Mouse (Mus musculus) adrenal gland, postnatal 14 days (tissue): ENCODE data around the gene Rpl13a. TPM values are rescaled to one million over a fixed set of nuclear protein-coding genes. Genes with fewer than 3 reads are reported as not detected.

Experiments
- DNase-seq: peaks from one replicate; pipeline ENCODE4 v3.0.0; 2021; ENCODE audit warnings: mixed read lengths
- microRNA-seq, 2 experiments: library from miRNA; unstranded; fragments of <30 nt; microRNA quantifications; one replicate each; pipeline ENCODE4 v1.2.0; 2021
- total RNA-seq: library from RNA; stranded (reverse); gene quantifications from 2 replicates; pipeline ENCODE4 v1.2.3, GENCODE M21; 2021

Gene Rpl13a
- total RNA-seq, 1 experiment from 2014 or later: 1,693 TPM

DNA sequence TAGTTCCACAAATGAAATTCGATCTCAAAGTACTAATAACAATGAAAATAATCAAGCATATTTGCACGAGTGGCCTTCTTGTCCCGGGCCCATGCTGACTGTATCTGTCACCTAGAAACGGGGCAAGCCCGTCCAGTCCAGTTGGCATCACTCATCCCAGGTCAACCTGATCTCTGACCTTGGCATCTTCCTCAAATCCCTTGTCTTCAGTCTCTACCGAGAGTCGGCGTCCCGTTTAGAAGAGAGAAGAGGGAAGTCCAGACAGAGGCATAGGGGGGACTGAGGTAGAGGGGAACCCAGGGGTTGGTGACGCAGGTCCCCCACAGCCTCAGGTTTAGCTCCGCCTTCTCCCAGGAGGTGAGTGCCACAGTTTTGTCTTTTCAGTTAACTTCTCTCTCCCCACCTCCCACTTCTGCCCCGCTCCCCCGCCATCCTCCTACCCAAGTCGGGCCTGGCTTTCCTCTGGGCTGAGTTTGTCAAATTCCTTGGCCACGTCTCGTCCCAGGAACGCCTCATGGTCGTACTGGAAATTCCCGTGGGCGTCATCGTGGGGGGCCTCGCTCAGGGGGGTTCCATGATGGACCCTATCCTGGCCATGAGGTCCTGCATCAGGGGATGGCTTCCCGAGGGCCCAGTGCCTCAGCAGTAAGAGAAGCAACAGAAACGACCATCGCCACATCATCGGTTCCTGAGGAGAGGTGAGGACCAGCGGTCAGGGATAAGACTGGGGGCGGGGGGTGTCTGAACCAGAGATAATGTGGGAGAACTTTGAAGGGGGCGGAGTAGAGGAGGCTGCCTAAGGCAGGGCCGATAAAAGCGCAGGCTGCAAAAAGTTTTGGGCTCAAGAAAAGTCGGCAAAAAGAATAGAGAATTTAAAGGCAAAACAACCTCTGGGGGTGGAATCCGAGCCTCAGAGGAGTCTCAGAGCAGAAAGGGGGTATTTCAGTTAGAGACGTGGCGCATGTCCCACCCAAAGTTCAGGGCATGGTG is 37.3 kb downstream of the Rpl13a start:
- peak; percentile 26 for DNase-seq

DNA sequence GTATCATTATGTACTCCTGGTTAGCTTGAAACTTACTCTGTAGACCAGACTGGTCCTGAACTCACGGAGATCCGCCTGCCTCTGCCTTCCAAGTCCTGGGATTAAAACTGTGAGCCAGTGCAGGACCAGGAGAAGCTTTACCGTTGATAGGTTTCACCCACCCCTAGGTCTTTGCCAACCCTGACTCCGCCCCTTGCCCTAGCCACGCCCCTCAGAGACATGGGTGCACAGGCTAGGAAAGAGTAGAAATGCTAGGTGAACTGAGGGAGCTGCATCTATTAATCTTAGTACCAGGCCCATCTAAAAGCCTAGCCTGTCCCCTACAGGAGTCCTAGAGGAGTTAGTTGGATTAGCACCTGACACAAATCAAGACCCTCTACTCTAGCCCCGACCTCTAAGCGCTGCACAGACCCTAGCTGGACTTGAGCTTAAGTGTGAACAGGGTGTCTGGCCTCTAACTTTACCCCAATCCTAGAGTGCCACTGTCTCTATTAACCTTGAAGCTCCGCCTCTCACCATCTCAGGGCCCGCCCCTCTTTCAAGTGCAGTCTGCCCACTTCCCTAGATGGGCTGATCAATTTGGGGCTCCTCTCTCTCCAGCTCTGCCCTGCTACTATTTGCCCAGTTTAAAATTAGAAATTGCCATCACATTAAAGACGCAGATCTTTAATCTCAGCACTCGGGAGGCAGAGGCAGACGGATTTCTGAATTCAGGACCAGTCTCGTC is 38.1 kb downstream of the Rpl13a start:
- peak; percentile 36 for DNase-seq

DNA sequence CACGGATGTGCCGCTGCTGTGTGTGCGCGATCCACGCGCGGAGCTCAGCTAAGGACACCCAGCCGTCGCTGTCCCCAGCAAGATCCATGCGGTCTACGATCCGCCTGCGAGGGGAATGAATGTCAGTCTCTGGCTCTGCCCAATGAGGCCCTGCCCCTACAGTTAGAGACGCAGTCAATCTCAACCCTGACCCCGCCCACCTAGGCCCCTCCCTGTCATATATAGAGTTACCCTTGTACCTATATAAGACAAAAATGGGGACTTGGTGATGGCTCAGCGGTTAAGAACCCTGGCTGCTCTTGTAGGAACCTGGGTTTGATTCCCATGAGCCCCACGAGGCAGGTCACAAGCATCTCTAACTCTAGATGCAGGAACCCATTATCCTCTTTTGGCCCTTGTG is 40.0 kb downstream of the Rpl13a start:
- DNase-seq: peak; percentile 1

DNA sequence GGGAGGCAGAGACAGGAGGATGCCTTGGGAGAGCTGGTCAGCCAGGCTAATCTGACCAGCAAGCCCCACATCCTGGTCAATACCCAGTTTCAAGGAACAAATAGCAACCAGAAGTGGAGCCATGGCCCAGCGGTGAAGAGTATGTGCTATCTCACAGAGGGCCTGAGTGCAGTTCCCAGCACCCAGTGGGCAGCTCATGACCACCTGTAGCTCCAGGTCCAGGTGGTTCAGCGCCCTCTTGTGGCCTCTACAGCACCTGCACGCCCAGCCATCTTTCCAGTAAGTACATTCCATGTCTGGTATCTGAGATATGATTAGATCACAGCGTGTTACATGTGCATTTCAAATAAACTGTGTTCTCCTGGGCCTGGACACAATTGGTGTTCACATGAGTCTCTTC is 42.5 kb downstream of the Rpl13a start:
- peak; percentile 2 for DNase-seq

DNA sequence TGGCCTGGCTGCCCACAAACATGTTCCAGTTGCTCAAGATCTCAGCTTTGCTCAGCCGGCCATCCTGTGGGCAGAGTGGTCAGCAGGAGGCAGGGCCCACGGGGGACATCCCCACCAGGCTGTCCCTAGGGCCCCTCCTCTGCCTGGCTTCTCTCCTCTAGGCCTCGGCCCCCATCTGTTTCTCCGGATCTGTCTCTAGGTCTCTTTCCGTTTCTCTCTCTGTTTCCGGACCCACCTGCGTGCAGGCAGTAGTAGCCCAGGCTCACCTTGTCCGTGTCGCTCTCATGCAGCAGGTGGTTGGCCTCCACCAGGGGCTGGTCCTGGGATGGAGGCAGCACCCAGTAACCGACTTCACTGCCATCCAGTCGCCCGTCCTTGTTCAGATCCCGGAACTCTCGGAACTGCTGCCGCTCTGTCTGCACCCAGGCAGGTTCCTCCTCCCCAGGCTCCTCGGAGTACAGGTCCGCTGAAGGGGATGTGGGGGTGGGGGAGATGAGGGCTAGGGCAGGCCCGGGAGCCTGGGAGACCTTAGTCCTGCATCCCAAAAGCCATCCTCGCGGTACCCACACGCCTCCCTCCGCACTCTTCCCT is 45.2 kb downstream of the Rpl13a start:
- DNase-seq: no peak

DNA sequence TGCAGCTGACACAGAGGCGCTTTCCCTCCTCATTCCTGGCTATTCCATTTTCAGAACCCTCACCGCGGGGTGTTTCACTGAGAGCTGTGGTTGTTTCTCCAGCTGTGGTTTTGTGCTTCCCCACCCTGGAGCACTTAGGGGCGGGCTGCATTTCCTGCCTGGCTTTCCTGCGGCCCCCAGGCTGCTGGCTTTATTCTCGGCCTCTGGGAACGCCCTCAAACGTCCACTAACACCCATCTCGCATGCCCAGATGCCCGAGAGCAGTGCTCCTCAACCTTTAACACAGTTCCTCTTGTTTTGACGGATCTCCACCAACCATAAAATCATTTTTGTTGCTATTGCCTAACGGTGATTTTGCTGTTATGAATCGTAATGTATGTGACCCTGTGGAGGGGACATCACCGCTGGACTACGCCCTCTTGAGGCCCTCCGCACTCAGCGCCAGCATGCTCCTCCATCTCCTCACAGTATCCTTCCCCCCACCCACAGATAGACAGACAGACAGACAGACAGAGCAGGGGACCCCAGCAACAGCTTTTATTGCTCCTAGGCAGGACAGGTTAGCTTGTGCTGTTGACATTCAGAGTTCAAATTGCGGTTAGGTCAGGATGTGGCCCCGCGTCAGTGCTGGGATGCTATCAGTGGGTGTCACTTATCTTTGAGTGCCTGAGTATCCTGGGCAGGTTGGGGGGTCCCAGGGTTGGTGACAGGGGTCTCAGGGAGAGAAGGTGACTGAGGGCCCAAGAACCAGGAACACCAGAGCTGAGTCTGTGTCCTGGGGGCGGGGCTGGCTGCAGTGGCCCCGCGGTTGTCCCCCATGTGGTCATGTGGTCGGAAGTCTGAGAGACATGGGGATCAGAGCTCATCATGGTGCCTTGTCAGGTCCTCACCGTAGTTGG is 45.9 kb downstream of the Rpl13a start:
- DNase-seq: peak; percentile 53

DNA sequence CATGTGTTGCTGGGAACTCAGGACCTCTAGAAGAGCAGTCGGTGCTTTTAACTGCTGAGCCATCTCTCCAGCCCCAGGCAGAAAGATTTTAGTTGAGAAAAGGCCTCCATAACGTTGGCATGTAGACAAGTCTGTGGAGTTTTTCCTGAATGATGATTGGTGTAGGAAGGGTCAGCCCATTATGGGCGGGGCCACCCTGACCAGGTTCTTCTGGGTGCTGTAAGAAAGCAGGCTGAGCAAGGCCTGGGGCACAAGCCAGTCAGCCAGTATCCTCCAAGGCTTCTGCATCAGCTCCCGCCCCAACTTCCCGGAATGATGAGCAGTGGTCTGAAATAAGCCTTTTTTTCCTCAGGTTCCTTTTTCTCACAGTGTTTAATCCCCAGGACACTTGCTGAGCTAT is 47.5 kb downstream of the Rpl13a start:
- DNase-seq: no peak

DNA sequence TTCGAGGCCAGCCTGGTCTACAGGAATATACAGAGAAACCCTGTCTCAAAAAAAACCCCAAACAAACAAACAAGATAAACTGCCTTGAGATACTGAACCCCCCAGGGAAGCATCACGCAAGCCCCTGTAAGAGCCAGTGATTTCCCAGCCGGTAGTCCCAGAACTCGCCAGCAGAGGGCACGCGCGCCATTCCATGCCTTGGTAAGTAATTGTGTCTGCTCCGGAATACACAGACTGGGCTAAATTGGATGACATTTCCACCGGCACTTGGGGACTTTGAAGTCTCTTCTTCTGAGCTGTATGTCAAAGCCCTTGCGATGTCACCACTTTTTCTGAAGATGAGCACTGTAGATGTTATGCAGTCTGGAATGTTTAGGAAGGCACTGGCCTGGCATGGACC is 48.7 kb downstream of the Rpl13a start:
- peak; percentile 92 for DNase-seq

DNA sequence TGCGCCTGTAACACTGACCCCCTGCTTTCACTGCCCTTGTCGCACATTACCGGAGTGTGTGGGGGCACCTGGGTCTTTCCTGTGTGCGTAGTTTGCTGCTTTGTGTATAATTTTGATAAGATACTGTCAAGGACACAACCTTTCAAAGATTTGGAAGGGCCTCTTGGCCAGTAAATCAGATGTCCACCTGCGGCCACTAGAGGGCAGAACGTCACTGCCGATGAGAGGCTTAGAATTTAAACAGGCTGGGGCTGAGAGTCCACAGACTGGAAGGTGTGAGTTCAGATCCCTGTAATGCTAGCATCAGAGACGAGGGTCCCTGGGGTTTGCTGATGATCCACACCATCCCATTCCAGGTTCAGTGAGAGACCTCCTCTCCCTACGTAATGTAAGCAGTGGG is 50.0 kb downstream of the Rpl13a start:
- DNase-seq: peak; percentile 89

DNA sequence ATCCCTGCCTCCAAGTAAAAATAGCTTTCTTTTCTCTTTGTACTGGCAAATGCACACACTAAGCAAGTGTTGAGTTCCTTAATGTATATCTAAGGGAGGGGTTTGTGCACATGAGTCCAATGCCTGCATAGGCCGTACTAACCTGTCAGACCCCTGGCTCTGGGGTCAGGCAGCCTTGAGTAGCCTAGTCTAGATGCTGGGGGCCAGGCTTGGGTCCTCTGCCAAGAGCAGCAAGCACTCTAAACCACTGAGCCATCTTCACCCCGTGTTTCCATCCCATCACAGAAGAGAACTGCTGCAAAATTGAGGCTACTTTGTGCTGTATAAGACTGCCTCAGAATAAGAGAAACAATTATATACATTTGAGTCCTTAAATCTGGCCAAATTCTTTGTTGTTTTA is 50.7 kb downstream of the Rpl13a start:
- no peak for DNase-seq

DNA sequence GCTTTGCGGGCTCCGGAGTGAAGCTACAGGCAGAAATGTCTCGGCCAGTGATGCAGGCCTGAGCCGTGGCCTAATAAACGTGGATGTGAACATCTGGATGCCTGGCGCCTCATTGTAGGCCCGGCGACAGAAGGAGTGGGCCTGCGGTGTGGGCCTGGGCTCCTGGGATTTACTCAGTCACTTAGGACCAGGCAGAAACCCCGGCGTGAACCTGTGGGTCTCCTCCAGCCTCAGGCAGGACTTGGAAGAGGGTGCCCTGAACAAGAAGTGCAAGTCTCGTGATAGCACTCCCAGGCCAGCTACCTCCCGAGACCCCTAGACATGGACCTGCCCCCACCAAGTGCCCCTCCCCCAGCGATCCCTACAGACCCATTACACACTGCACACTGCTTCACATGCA is 51.2 kb downstream of the Rpl13a start:
- no peak for DNase-seq

DNA sequence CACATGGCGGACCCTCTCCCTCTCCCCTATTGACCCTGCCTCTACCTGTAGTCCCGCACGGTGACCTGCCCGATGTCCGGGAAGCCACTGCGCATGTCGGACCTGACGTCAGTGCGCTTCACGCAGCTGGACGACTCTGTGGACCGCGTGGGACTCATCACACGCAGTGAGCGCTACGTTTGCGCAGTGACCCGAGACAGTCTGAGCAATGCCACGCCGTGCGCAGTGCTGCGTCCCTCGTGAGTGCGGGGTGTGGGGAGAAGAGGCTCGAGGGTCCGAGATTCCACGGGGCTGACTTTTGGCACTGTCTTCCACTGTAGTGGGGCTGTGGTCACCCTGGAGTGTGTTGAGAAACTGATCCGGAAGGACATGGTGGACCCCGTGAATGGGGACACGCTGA is 52.1 kb downstream of the Rpl13a start:
- no peak for DNase-seq

Small RNA genes lying within 50 kb of the gene (microRNA-seq; reads per million reads assigned to microRNA genes)
- gene Mir150: 695 to 827 reads per million in 2 experiments
- gene Mir5121: 43.5 to 50.2 reads per million in 2 experiments
- 0 reads per million in 2 experiments for gene Mir7055

Other genes with a start within 250 kb of the Rpl13a start
- 75.3 and 87.2 TPM in 2 replicates for gene Med25, start 236.0 kb downstream of the Rpl13a start, total RNA-seq
- 23.5 and 24.8 TPM in 2 replicates for gene Fuz, start 232.7 kb downstream of the Rpl13a start, total RNA-seq
- gene Ap2a1, start 199.3 kb downstream of the Rpl13a start, total RNA-seq: 81.2 and 83.2 TPM in 2 replicates
- gene Tsks, start 185.6 kb downstream of the Rpl13a start, total RNA-seq: not detected in 2 replicates
- gene Cpt1c, start 153.9 kb downstream of the Rpl13a start, total RNA-seq: 9.6 and 12.4 TPM in 2 replicates
- 224 and 250 TPM in 2 replicates for gene Prmt1, start 142.2 kb downstream of the Rpl13a start, total RNA-seq
- gene Irf3, start 131.1 kb downstream of the Rpl13a start, total RNA-seq: 95.1 and 108 TPM in 2 replicates
- 16.1 and 16.6 TPM in 2 replicates for gene Bcl2l12, start 130.0 kb downstream of the Rpl13a start, total RNA-seq
- 76.3 and 77.2 TPM in 2 replicates for gene Scaf1, start 112.4 kb downstream of the Rpl13a start, total RNA-seq
- 60.3 and 63.4 TPM in 2 replicates for gene Rras, start 110.8 kb downstream of the Rpl13a start, total RNA-seq
- gene Prr12, start 75.9 kb downstream of the Rpl13a start, total RNA-seq: 42.6 and 44.6 TPM in 2 replicates
- gene Nosip, start 66.3 kb downstream of the Rpl13a start, total RNA-seq: 41.6 and 47.5 TPM in 2 replicates
- gene Prrg2, start 66.1 kb downstream of the Rpl13a start, total RNA-seq: 16.0 and 16.3 TPM in 2 replicates
- gene Rcn3, start 36.5 kb downstream of the Rpl13a start, total RNA-seq: 38.2 and 39.1 TPM in 2 replicates
- 138 and 152 TPM in 2 replicates for gene Fcgrt, start 24.9 kb downstream of the Rpl13a start, total RNA-seq
- gene Rps11, start 4.3 kb downstream of the Rpl13a start, total RNA-seq: 1,189 and 1,386 TPM in 2 replicates
- gene Gm45713, start 7.5 kb upstream of the Rpl13a start, total RNA-seq: not detected in 2 replicates
- gene Flt3l, start 7.7 kb upstream of the Rpl13a start, total RNA-seq: 13.3 and 25.0 TPM in 2 replicates
- gene Pih1d1, start 25.5 kb upstream of the Rpl13a start, total RNA-seq: 55.6 and 58.5 TPM in 2 replicates
- 59.8 and 59.9 TPM in 2 replicates for gene Aldh16a1, start 25.8 kb upstream of the Rpl13a start, total RNA-seq
- gene Slc17a7, start 35.2 kb upstream of the Rpl13a start, total RNA-seq: 0.22 and 0.79 TPM in 2 replicates
- gene Gfy, start 50.8 kb upstream of the Rpl13a start, total RNA-seq: not detected in 2 replicates
- gene Pth2, start 52.2 kb upstream of the Rpl13a start, total RNA-seq: not detected in 2 replicates
- 0.22 and 0.23 TPM in 2 replicates for gene Ccdc155, start 76.1 kb upstream of the Rpl13a start, total RNA-seq
- 0.98 TPM in 1 of 2 replicates, not detected in the other for gene Dkkl1, start 83.4 kb upstream of the Rpl13a start, total RNA-seq
- gene Tead2, start 87.0 kb upstream of the Rpl13a start, total RNA-seq: 17.8 and 19.2 TPM in 2 replicates
- 7.3 and 40.7 TPM in 2 replicates for gene Cd37, start 110.4 kb upstream of the Rpl13a start, total RNA-seq
- gene Slc6a16, start 112.3 kb upstream of the Rpl13a start, total RNA-seq: not detected in 2 replicates
- not detected in 2 replicates for gene Slc6a21, start 148.8 kb upstream of the Rpl13a start, total RNA-seq
- 13.5 and 15.1 TPM in 2 replicates for gene Trpm4, start 205.0 kb upstream of the Rpl13a start, total RNA-seq
- 0.15 and 0.45 TPM in 2 replicates for gene Hrc, start 206.5 kb upstream of the Rpl13a start, total RNA-seq
- 2.1 and 2.4 TPM in 2 replicates for gene Ppfia3, start 238.3 kb upstream of the Rpl13a start, total RNA-seq
- gene Lin7b, start 241.8 kb upstream of the Rpl13a start, total RNA-seq: 1.2 and 1.4 TPM in 2 replicates